Mouse (Mus musculus) heart, embryonic 11.5 days (tissue): ENCODE results near the gene Tbl3. TPM values are rescaled to one million over a fixed set of nuclear protein-coding genes. Genes with fewer than 3 reads are reported as not detected.
A peak's percentile ranks its signal among the peaks of the same experiment; 100 is the strongest.

Experiments
- ATAC-seq: fragments of 200-750 bp; cut with Nextera tagmentation; replicated peaks from 2 replicates; pipeline ENCODE4 v1.8.0; 2017; ENCODE audit warnings: moderate library complexity; ENCODE audit not compliant: insufficient number of reproducible peaks, low FRiP score, low TSS enrichment
- H3K27ac ChIP-seq: fragments of 300-500 bp; sonication (generic); 2 replicates; pipeline ENCODE4 v1.5.1; 2014; ENCODE audit warnings: mild to moderate bottlenecking, low read depth, low read length
- H3K27me3 ChIP-seq: fragments of 300-500 bp; sonication (generic); 2 replicates; pipeline ENCODE4 v1.6.1; 2014; ENCODE audit warnings: mild to moderate bottlenecking, low read length, mixed read lengths; ENCODE audit not compliant: control insufficient read depth, insufficient read depth
- H3K36me3 ChIP-seq: fragments of 300-500 bp; sonication (generic); 2 replicates; pipeline ENCODE4 v1.6.1; 2014; ENCODE audit warnings: mild to moderate bottlenecking, low read length, moderate library complexity, mixed read lengths; ENCODE audit not compliant: control insufficient read depth, insufficient read depth
- H3K4me1 ChIP-seq: fragments of 300-500 bp; sonication (generic); 2 replicates; pipeline ENCODE4 v1.6.1; 2014; ENCODE audit warnings: low read length; ENCODE audit not compliant: control insufficient read depth, insufficient read depth
- H3K4me2 ChIP-seq: fragments of 300-500 bp; sonication (generic); 2 replicates; pipeline ENCODE4 v1.6.1; 2014; ENCODE audit warnings: mild to moderate bottlenecking, moderate library complexity
- H3K4me3 ChIP-seq: fragments of 300-500 bp; sonication (generic); 2 replicates; pipeline ENCODE4 v1.5.1; 2014; ENCODE audit warnings: low read depth, low read length
- H3K9ac ChIP-seq: fragments of 300-500 bp; sonication (generic); 2 replicates; pipeline ENCODE4 v1.6.1; 2014; ENCODE audit warnings: mild to moderate bottlenecking, low read depth, low read length, moderate library complexity
- H3K9me3 ChIP-seq: fragments of 300-500 bp; sonication (generic); replicated peaks from 2 replicates; pipeline ENCODE4 v1.6.1; 2016; ENCODE audit warnings: low read length; ENCODE audit not compliant: control insufficient read depth
- WGBS: fragments of 180-500 bp; shearing (Covaris S2); extraction: QIAGEN DNeasy Blood & Tissue Kit; methylation state at CpG from one replicate; pipeline ENCODE4 v1.1.7; 2014; ENCODE audit not compliant: insufficient replicate concordance; 5-methylcytosine and 5-hydroxymethylcytosine counted together
- polyA plus RNA-seq: library from polyadenylated mRNA; unstranded; fragments of >200 nt; fragmentation: Nextera tagmentation; extraction: Ambion mirVana; gene quantifications from 2 replicates; pipeline ENCODE4 v1.2.1, GENCODE M21; 2014

The Tbl3 gene
- polyA plus RNA-seq, 1 experiment from 2014 or later = 50.9 TPM

DNA sequence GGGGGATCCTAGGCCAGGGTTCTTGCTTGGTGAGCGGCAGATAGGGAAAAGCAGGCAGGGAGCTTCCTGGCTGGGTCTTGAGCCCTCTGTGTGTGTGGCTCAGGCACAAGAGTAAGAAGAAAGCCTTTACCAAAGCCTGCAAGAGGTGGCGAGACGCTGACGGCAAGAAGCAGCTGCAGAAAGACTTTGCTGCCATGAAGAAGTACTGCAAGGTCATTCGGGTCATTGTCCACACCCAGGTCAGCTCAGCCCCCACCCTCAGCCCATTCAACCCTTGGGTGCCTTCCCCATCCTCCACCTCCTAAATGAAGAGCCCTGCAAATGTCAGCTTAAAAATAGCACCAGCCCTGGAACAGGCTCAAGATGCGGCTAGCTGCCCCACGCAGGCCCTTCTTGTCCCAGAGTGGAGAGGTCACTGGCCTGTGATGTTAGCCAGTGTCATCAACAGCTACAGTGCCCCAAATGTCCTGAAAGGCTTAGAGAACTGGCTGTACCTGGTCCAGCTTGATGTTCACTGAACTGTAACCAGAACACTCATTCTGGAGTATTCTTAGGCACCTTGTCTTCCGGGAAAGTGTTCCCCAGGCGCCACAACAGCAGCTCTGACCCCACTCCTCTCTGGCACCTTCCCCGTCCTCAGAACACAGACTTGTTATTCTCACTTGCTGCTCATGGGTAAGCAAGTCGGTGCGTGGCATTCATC is 24.9 kb upstream of the Tbl3 start:
- Histone ChIP-seq H3K36me3 (no peaks in the 10 kb centered on the region), H3K27ac (peak overlapping the region; percentile 47; the same call in 1 of the 2 replicates), H3K27me3 (peaks cover 2% of the 10 kb centered on the region; the same call in 1 of the 2 replicates), H3K9ac (no peak overlapping the region), H3K4me1 (peaks cover 14% of the 10 kb centered on the region), H3K4me2 (no peak overlapping the region), H3K9me3 (no peaks in the 10 kb centered on the region), H3K4me3 (no peak overlapping the region)
- WGBS = 65% methylated on average over 12 of the region's 12 CpGs
- ATAC-seq = no peak

GRCm38 (mm10) chr17:24730787-24731186 is 23.3 kb upstream of the Tbl3 start:
- Histone ChIP-seq H3K4me2 (no peak overlapping the region), H3K27ac (no peak overlapping the region), H3K9me3 (no peaks in the 10 kb centered on the region), H3K4me1 (peaks cover 6% of the 10 kb centered on the region; the same call in 1 of the 2 replicates), H3K27me3 (peaks cover 3% of the 10 kb centered on the region; the same call in 1 of the 2 replicates), H3K9ac (no peak overlapping the region), H3K36me3 (no peaks in the 10 kb centered on the region), H3K4me3 (no peak overlapping the region)
- ATAC-seq = no peak
- 79% methylated on average over 14 of the region's 14 CpGs for WGBS

GRCm38 (mm10) chr17:24729067-24729466 is 21.6 kb upstream of the Tbl3 start:
- H3K9me3 ChIP-seq = no peaks in the 10 kb centered on the region
- 81% methylated on average over 6 of the region's 6 CpGs for WGBS
- peaks cover 3% of the 10 kb centered on the region; the same call in 1 of the 2 replicates for H3K27me3 ChIP-seq
- H3K4me2 ChIP-seq = no peak overlapping the region
- H3K9ac ChIP-seq = no peak overlapping the region
- ATAC-seq = no peak
- no peak overlapping the region for H3K4me3 ChIP-seq
- H3K4me1 ChIP-seq = peaks cover 6% of the 10 kb centered on the region; the same call in 1 of the 2 replicates
- H3K27ac ChIP-seq = no peak overlapping the region
- no peaks in the 10 kb centered on the region for H3K36me3 ChIP-seq

DNA sequence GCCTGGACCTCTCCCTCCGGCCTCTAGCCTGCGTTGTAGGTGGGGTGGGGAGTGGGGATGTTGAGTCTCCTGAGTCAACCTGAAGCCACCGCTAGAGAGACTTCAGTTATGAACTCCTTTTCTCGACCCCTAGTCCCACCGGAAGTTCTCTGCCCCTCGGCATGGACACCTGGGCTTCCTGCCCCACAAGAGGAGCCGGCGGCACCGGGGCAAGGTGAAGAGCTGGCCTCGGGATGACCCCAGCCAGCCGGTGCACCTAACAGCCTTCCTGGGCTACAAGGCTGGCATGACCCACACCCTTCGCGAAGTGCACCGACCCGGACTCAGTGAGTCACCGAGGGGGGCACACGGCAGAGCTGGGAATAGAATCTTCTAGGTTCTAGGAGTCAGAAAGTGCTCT is 20.7 kb upstream of the Tbl3 start:
- Histone ChIP-seq H3K27me3 (peaks cover 3% of the 10 kb centered on the region; the same call in 1 of the 2 replicates), H3K4me2 (no peak overlapping the region), H3K4me3 (no peak overlapping the region), H3K9me3 (no peaks in the 10 kb centered on the region), H3K27ac (no peak overlapping the region), H3K36me3 (no peaks in the 10 kb centered on the region), H3K4me1 (peaks cover 9% of the 10 kb centered on the region), H3K9ac (no peak overlapping the region)
- ATAC-seq = no peak
- 67% methylated on average over 17 of the region's 17 CpGs for WGBS

DNA sequence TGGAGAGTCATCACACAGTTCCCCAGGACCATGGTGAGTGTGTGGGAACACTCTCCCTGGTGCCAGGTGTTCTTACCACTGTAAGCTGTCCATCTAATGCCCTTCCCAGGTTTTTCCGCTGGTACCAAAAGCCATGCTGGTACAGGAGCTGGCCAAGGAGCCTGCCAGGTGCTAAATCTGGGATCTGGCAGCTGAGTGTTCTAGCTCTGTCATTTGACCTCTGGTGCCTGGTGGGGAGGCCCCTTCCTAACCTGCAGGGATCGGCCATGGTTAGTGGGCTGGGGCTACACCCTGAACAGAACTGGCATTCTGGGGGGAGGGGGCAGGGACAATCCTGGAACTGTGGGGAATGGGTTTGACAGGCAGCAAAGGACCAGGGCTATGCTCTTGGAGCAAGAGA is 20.2 kb upstream of the Tbl3 start, which contains the start of gene Rpl3l:
Gene Rpl3l (plus strand): TSS at position 203 of the 400 bp plus-strand sequence.
- H3K4me3 ChIP-seq = no peak within 1 kb of the TSS
- no peak within 1 kb of the TSS for H3K9ac ChIP-seq
- no peak for ATAC-seq
- peaks cover 3% of the 10 kb centered on the region; the same call in 1 of the 2 replicates for H3K27me3 ChIP-seq
- H3K9me3 ChIP-seq = no peaks in the 10 kb centered on the region
- H3K27ac ChIP-seq = no peak within 1 kb of the TSS
- H3K4me2 ChIP-seq = no peak within 1 kb of the TSS
- WGBS = 70% methylated on average over 2 of the region's 2 CpGs
- no peaks in the 10 kb centered on the region for H3K36me3 ChIP-seq
- H3K4me1 ChIP-seq = peaks cover 15% of the 10 kb centered on the region

- peaks cover 23% of the 10 kb centered on the region for H3K4me1 ChIP-seq
- H3K27me3 ChIP-seq = peaks cover 3% of the 10 kb centered on the region; the same call in 1 of the 2 replicates
- H3K4me2 ChIP-seq = no peak overlapping the region
- peaks cover 12% of the 10 kb centered on the region for H3K36me3 ChIP-seq
- no peak overlapping the region for H3K9ac ChIP-seq
- no peak overlapping the region for H3K27ac ChIP-seq
- ATAC-seq = no peak
- H3K9me3 ChIP-seq = no peaks in the 10 kb centered on the region
- WGBS = 71% methylated on average over 3 of the region's 3 CpGs
- H3K4me3 ChIP-seq = no peak overlapping the region
Observed at GRCm38 (mm10) chr17:24725637-24726390, 18.4 kb upstream of the Tbl3 start.

GRCm38 (mm10) chr17:24724184-24724583 is 16.7 kb upstream of the Tbl3 start, which contains the start of gene Ndufb10:
Gene Ndufb10 (minus strand): TSS chr17:24724478.
- peak; percentile 60 for ATAC-seq
- Histone ChIP-seq H3K4me3 (peak within 1 kb of the TSS; percentile 91), H3K9me3 (no peaks in the 10 kb centered on the region)

DNA sequence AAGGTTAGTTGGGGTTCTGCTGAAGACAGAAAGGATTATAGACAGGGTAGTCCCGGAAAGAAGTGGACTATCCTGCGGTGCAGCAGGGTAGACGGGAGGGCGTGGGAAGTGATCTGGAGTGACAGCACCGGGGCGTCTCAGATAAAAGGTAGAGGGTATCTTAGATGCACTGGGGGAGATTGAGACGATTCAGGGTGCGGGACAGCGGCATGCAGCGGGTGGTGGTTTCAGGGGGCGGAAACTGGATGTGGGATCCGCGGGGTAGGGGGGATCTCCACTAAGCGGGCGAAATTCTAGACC is 16.4 kb upstream of the Tbl3 start:
- WGBS = 0% methylated on average over 15 of the region's 15 CpGs
- H3K4me2 ChIP-seq = peak overlapping the region; percentile 88
- ATAC-seq = peak; percentile 12; the same call in 1 of the 2 replicates

More at GRCm38 (mm10) chr17:24724184-24724583, 16.7 kb upstream of the Tbl3 start, which contains the start of gene Ndufb10:
- peak within 1 kb of the TSS; percentile 95 for H3K9ac ChIP-seq
- WGBS = under 1% methylated on average over 30 of the region's 30 CpGs
- H3K27me3 ChIP-seq = peaks cover 3% of the 10 kb centered on the region; the same call in 1 of the 2 replicates
- H3K4me2 ChIP-seq = peak within 1 kb of the TSS; percentile 88
- peaks cover 12% of the 10 kb centered on the region for H3K36me3 ChIP-seq
- H3K27ac ChIP-seq = peak within 1 kb of the TSS; percentile 85
- peaks cover 23% of the 10 kb centered on the region for H3K4me1 ChIP-seq

More for the DNA sequence above, 16.4 kb upstream of the Tbl3 start:
- peaks cover 3% of the 10 kb centered on the region; the same call in 1 of the 2 replicates for H3K27me3 ChIP-seq
- H3K9me3 ChIP-seq = no peaks in the 10 kb centered on the region
- H3K4me1 ChIP-seq = peaks cover 23% of the 10 kb centered on the region
- H3K27ac ChIP-seq = peak overlapping the region; percentile 85
- peak overlapping the region; percentile 95 for H3K9ac ChIP-seq
- peaks cover 12% of the 10 kb centered on the region for H3K36me3 ChIP-seq
- peak overlapping the region; percentile 91 for H3K4me3 ChIP-seq
